Mouse (Mus musculus): ENCODE measurements at regions not wholly inside any gene's neighbourhood (a gene's known extent, or its start where the extent isn't known, plus 50 kb on each side); places are given as distances from the start of the nearest gene placed in this dataset.

GRCm38 (mm10) chr16:55039777-55040176 is 258.0 kb downstream of the Zpld1 start:
- TF ChIP-seq CTCF (IDR thresholded peaks at IDR 0.05; ENCODE audit: low read depth), result no peak
- TF ChIP-seq EP300 (IDR thresholded peaks at IDR 0.05; ENCODE audit: low read depth), result no peak
